Mouse (Mus musculus) forebrain, embryonic 15.5 days (tissue): ENCODE measurements around the gene St3gal4. TPM values are rescaled to one million over a fixed set of nuclear protein-coding genes. Genes with fewer than 3 reads are reported as not detected.

Source experiments
- ATAC-seq: fragments of 200-750 bp; cut with Nextera tagmentation; replicated peaks from 2 replicates; pipeline ENCODE4 v1.8.0; 2017; ENCODE audit warnings: mild to moderate bottlenecking, moderate TSS enrichment, moderate library complexity
- H3K27ac ChIP-seq: fragments of 300-500 bp; sonication (generic); replicated peaks from 2 replicates; pipeline ENCODE4 v1.5.1; 2015; ENCODE audit warnings: mild to moderate bottlenecking, inconsistent platforms
- H3K27me3 ChIP-seq: fragments of 300-500 bp; sonication (generic); 2 replicates; pipeline ENCODE4 v1.6.1; 2015; ENCODE audit warnings: inconsistent platforms
- H3K36me3 ChIP-seq: fragments of 300-500 bp; sonication (generic); 2 replicates; pipeline ENCODE4 v1.6.1; 2015; ENCODE audit warnings: mild to moderate bottlenecking, inconsistent platforms
- H3K4me1 ChIP-seq: fragments of 300-500 bp; sonication (generic); 2 replicates; pipeline ENCODE4 v1.6.1; 2015; ENCODE audit warnings: inconsistent platforms
- H3K4me2 ChIP-seq: fragments of 300-500 bp; sonication (generic); replicated peaks from 2 replicates; pipeline ENCODE4 v1.6.1; 2015; ENCODE audit warnings: mild to moderate bottlenecking, inconsistent platforms
- H3K4me3 ChIP-seq: fragments of 300-500 bp; sonication (generic); 2 replicates; pipeline ENCODE4 v1.5.1; 2015; ENCODE audit warnings: mild to moderate bottlenecking, inconsistent platforms
- H3K9ac ChIP-seq: fragments of 300-500 bp; sonication (generic); replicated peaks from 2 replicates; pipeline ENCODE4 v1.6.1; 2015; ENCODE audit warnings: mild to moderate bottlenecking, inconsistent platforms
- H3K9me3 ChIP-seq: fragments of 300-500 bp; sonication (generic); 2 replicates; pipeline ENCODE4 v1.6.1; 2016; ENCODE audit warnings: inconsistent platforms
- WGBS: fragments of 180-500 bp; shearing (Covaris S2); methylation state at CpG from one replicate; pipeline ENCODE4 v1.1.7; 2015; ENCODE audit warnings: mixed read lengths; 5-methylcytosine and 5-hydroxymethylcytosine counted together
- polyA plus RNA-seq: library from polyadenylated mRNA; unstranded; fragments of >200 nt; fragmentation: Nextera tagmentation; extraction: Ambion mirVana; gene quantifications from 2 replicates; pipeline ENCODE4 v1.2.1, GENCODE M21; 2015

St3gal4 gene
- polyA plus RNA-seq, 1 experiment from 2014 or later: 13.7 TPM

- WGBS: 87% methylated on average over 6 of the region's 6 CpGs
- no peak overlapping the region for H3K4me2 ChIP-seq
- ATAC-seq: no peak
- H3K4me1 ChIP-seq: 0 out of 2 replicates have a peak, but pooled peaks cover 1% of the 10 kb centered on the region
- no peaks in the 10 kb centered on the region for H3K9me3 ChIP-seq
- H3K36me3 ChIP-seq: peaks cover 14% of the 10 kb centered on the region; the same call in 1 of the 2 replicates
- H3K4me3 ChIP-seq: no peak overlapping the region
- no peaks in the 10 kb centered on the region for H3K27me3 ChIP-seq
- no peak overlapping the region for H3K9ac ChIP-seq
- no peak overlapping the region for H3K27ac ChIP-seq
These were observed 8.1 kb upstream of the St3gal4 start for GRCm38 (mm10) chr9:35127147-35127546.

- Histone ChIP-seq H3K9me3 (no peaks in the 10 kb centered on the region), H3K4me2 (no peak overlapping the region), H3K27ac (no peak overlapping the region), H3K4me1 (peaks cover 3% of the 10 kb centered on the region; the same call in 1 of the 2 replicates), H3K9ac (no peak overlapping the region), H3K4me3 (no peak overlapping the region), H3K27me3 (no peaks in the 10 kb centered on the region), H3K36me3 (peaks cover 14% of the 10 kb centered on the region; the same call in 1 of the 2 replicates)
- ATAC-seq: no peak
- WGBS: 95% methylated on average over 8 of the region's 8 CpGs
These were observed 5.5 kb upstream of the St3gal4 start for GRCm38 (mm10) chr9:35124678-35124955.

GRCm38 (mm10) chr9:35123804-35124677 is 5.0 kb upstream of the St3gal4 start:
- H3K27ac ChIP-seq: no peak overlapping the region
- no peak overlapping the region for H3K4me2 ChIP-seq
- ATAC-seq: no peak
- WGBS: 83% methylated on average over 11 of the region's 11 CpGs
- H3K36me3 ChIP-seq: peaks cover 13% of the 10 kb centered on the region; the same call in 1 of the 2 replicates
- no peaks in the 10 kb centered on the region for H3K27me3 ChIP-seq
- H3K4me3 ChIP-seq: no peak overlapping the region
- peaks cover 3% of the 10 kb centered on the region; the same call in 1 of the 2 replicates for H3K4me1 ChIP-seq
- H3K9ac ChIP-seq: no peak overlapping the region
- H3K9me3 ChIP-seq: no peaks in the 10 kb centered on the region

GRCm38 (mm10) chr9:35123456-35123803 is 4.4 kb upstream of the St3gal4 start:
- Histone ChIP-seq H3K9ac (no peak overlapping the region), H3K4me2 (no peak overlapping the region), H3K27me3 (no peaks in the 10 kb centered on the region), H3K36me3 (peaks cover 11% of the 10 kb centered on the region; the same call in 1 of the 2 replicates), H3K27ac (no peak overlapping the region), H3K4me3 (no peak overlapping the region), H3K4me1 (peaks cover 3% of the 10 kb centered on the region; the same call in 1 of the 2 replicates), H3K9me3 (no peaks in the 10 kb centered on the region)
- no peak for ATAC-seq
- WGBS: 38% methylated on average over 2 of the region's 2 CpGs

GRCm38 (mm10) chr9:35122551-35123266 is 3.6 kb upstream of the St3gal4 start:
- Histone ChIP-seq H3K4me2 (no peak overlapping the region), H3K4me1 (peaks cover 6% of the 10 kb centered on the region)
- WGBS: 89% methylated on average over 5 of the region's 5 CpGs

GRCm38 (mm10) chr9:35118563-35118962 is 505 bp downstream of the St3gal4 start:
- no peak for ATAC-seq
- Histone ChIP-seq H3K27me3 (no peaks in the 10 kb centered on the region), H3K27ac (no peak overlapping the region), H3K9me3 (no peaks in the 10 kb centered on the region), H3K4me1 (peaks cover 22% of the 10 kb centered on the region), H3K4me2 (no peak overlapping the region), H3K9ac (no peak overlapping the region), H3K36me3 (no peaks in the 10 kb centered on the region), H3K4me3 (no peak overlapping the region)
- WGBS: 93% methylated on average over 2 of the region's 2 CpGs

More at GRCm38 (mm10) chr9:35122551-35123266, 3.6 kb upstream of the St3gal4 start:
- Histone ChIP-seq H3K9me3 (no peaks in the 10 kb centered on the region), H3K27me3 (no peaks in the 10 kb centered on the region), H3K27ac (no peak overlapping the region), H3K36me3 (peaks cover 11% of the 10 kb centered on the region; the same call in 1 of the 2 replicates), H3K4me3 (no peak overlapping the region), H3K9ac (no peak overlapping the region)
- no peak for ATAC-seq

GRCm38 (mm10) chr9:35117384-35118295 is 1.4 kb downstream of the St3gal4 start:
- Histone ChIP-seq H3K27ac (peak overlapping the region; percentile 78), H3K4me3 (peak overlapping the region; percentile 58), H3K9ac (peak overlapping the region; percentile 68), H3K9me3 (no peaks in the 10 kb centered on the region), H3K4me2 (peak overlapping the region; percentile 64), H3K27me3 (no peaks in the 10 kb centered on the region), H3K4me1 (peaks cover 22% of the 10 kb centered on the region), H3K36me3 (no peaks in the 10 kb centered on the region)
- 35% methylated on average over 15 of the region's 15 CpGs for WGBS
- ATAC-seq: no peak

GRCm38 (mm10) chr9:35116391-35117381 is 2.4 kb downstream of the St3gal4 start:
- peak; percentile 92 for ATAC-seq
- Histone ChIP-seq H3K9ac (peak overlapping the region; percentile 68), H3K4me1 (peaks cover 28% of the 10 kb centered on the region), H3K27me3 (no peaks in the 10 kb centered on the region), H3K36me3 (no peaks in the 10 kb centered on the region), H3K4me3 (peak overlapping the region; percentile 58), H3K9me3 (no peaks in the 10 kb centered on the region), H3K27ac (peak overlapping the region; percentile 78), H3K4me2 (peak overlapping the region; percentile 64)
- WGBS: under 1% methylated on average over 79 of the region's 84 CpGs

GRCm38 (mm10) chr9:35115804-35116203 is 3.3 kb downstream of the St3gal4 start:
- Histone ChIP-seq H3K4me3 (peak overlapping the region; percentile 58), H3K27me3 (no peaks in the 10 kb centered on the region), H3K9ac (peak overlapping the region; percentile 68; the same call in 1 of the 2 replicates), H3K4me2 (peak overlapping the region; percentile 64), H3K9me3 (no peaks in the 10 kb centered on the region), H3K27ac (no peak overlapping the region; the same call in 1 of the 2 replicates), H3K4me1 (peaks cover 26% of the 10 kb centered on the region), H3K36me3 (no peaks in the 10 kb centered on the region)
- ATAC-seq: peak; percentile 3; the same call in 1 of the 2 replicates
- whole genome bisulfite sequencing: 45% methylated on average over 4 of the region's 4 CpGs

GRCm38 (mm10) chr9:35115299-35115698 is 3.8 kb downstream of the St3gal4 start:
- 60% methylated on average over 3 of the region's 4 CpGs for WGBS
- no peaks in the 10 kb centered on the region for H3K36me3 ChIP-seq
- no peak overlapping the region for H3K27ac ChIP-seq
- H3K4me3 ChIP-seq: no peak overlapping the region
- no peak overlapping the region for H3K9ac ChIP-seq
- no peaks in the 10 kb centered on the region for H3K9me3 ChIP-seq
- H3K4me2 ChIP-seq: peak overlapping the region; percentile 64; the same call in 1 of the 2 replicates
- ATAC-seq: no peak
- H3K27me3 ChIP-seq: no peaks in the 10 kb centered on the region
- peaks cover 26% of the 10 kb centered on the region for H3K4me1 ChIP-seq
